Mouse (Mus musculus) hematopoietic stem cell, adult 5-6 weeks (primary cell): ENCODE data around the gene Plcb4. TPM values are rescaled to one million over a fixed set of nuclear protein-coding genes. Genes with fewer than 3 reads are reported as not detected.

Experiments used
- ATAC-seq, 2 experiments: fragments of 125-278 bp in 1 of 2; replicated peaks in 1 of 2; 2 replicates each; pipeline ENCODE4 v1.8.0; 2016 to 2017; ENCODE audit warnings: inconsistent platforms in 2 of 2, mild to moderate bottlenecking in 2 of 2, moderate number of reproducible peaks in 2 of 2, low read depth in 1 of 2, moderate TSS enrichment in 1 of 2; ENCODE audit not compliant: low FRiP score in 2 of 2, poor library complexity in 2 of 2, severe bottlenecking in 2 of 2, insufficient read depth in 1 of 2, low TSS enrichment in 1 of 2
- total RNA-seq: library from RNA; stranded (forward); fragments of 172-1452, 232-1000 nt; gene quantifications from 2 replicates; pipeline ENCODE4 v1.2.3, GENCODE M21; 2017

Gene Plcb4
- total RNA-seq, 1 experiment from 2014 or later, result 38.5 TPM

DNA sequence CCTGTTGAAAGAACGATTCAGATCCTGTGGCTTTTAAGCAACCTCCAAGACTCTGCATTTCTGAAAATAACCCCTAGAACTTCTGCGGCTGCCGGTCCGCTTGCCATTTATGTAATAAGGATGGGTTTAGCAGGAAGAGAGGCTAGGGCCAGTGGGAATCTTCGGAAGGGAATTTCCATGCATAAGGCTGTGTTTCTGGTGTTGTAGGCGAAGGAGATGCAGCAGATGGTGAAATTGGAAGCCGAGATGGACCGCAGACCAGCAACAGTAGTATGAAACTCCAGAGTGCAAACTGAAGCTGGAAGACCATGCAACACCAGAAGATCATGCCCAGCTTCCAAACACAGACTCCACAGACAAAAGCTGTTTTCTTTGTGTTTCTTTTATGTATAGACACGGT, 353.9 kb downstream of the Plcb4 start:
- no peak for ATAC-seq

DNA sequence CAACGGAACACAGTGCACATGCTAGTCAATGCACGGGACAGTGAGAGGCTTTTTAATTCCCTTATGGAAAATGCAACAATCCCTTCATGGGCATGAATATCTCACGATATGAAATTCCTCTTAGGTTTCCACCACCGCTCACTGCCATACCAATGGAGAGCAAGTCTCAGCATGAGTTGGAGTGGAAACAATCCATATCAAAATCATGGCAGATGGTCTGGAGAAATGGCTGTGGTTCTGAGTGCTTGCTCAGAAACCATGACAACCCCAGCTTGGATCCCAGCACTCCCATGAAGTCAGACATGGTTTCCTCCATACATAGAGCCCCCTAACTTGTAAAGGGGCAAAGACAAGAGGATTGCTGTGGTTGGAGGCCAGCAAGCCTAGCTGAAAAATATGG, 389.7 kb downstream of the Plcb4 start:
- no peak for ATAC-seq

DNA sequence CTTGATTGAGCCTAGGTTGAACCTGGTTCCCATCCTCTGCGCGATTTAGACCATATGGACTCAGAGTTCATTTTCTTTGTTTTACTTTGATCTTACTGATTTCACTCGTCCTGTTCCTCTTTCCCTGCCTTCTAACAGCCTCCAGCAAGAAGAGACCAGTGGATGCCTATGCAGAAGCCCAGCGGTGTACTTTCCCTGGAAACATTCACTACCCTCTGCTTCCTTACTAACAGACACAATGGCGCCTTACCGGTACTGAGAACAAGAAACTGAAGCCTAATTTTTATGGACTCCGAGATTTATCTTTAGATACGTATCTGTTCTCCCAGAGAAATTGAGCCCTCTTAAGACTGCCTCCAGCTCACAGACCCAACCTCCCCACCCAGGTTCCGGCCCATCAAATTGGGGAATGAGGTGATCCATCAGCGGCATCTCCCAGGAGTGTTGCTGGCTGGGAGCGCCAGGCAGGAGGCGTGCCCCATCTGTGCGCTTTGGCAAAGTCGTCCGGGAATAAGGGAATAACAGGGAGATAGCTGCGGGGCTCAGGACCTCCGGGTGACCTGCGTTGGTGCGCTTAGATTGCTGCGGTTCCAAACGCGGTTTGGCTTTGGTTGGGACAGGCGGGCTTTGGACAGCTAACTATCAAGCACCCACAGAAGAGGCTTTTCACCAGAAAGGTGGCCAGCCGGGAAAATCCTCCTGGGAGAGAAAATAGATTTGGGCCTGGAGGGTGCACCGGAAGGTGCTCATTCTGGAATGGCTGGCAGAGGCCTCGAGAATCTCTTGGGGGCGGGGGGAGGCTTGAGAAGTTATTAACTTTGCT, 392.2 kb downstream of the Plcb4 start:
- ATAC-seq, result no peak

DNA sequence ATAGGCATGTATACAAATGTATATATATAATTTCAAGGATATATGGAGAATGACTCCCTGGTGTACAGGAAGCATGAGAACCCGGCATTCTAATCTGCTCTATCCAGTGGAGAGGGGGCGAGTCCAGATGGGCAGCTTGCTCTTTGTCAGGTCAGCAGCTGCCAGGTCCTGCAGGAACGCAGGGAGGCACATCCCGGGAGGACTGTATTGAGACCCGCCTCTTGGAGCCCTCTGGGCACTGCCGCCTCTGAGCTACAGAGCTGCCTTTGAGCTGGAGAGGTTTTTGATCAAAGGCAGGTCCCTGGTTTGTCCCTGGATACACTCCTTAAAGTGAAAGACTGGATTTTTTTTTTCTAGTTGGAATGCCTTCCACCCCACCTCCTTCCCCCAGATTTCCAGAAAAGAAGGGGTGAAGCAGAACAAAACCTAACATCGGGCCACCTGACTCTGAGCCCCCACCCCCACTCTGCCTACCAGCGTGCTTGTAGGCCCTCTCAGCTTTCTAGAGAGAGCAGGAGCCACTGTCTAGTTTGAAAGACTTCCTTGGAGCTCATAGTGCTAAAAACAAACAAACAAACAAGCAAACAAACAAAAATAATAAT, 393.0 kb downstream of the Plcb4 start, which contains the start of gene Lamp5:
Gene Lamp5, plus strand, starts transcription at position 552 of the 602 bp plus-strand sequence.
- ATAC-seq, result no peak

DNA sequence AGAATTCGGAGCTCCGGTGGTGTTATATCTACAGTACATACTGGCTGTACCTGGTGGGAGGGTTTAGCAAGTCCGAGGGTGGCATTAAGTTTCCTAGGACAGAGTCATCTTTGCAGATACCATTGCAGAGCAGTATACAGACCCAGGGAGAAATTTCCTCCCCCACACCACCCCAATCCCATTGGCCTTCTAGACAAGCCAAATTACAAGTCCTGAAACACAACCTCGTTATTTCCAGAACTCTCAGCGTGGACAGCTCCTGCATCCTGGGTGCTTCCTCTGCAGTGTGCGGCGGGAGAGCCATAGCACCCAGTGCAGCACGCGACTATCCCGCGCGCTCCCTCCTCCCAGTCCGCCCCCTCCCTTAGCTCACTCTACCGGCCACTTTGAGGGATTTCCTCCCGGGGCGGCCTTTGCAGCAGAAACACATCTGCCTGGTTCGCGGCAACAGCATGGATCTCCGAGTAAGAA, 399.1 kb downstream of the Plcb4 start:
- ATAC-seq, result peak; percentile 32 to 53; a peak in 1 of 4 replicates

DNA sequence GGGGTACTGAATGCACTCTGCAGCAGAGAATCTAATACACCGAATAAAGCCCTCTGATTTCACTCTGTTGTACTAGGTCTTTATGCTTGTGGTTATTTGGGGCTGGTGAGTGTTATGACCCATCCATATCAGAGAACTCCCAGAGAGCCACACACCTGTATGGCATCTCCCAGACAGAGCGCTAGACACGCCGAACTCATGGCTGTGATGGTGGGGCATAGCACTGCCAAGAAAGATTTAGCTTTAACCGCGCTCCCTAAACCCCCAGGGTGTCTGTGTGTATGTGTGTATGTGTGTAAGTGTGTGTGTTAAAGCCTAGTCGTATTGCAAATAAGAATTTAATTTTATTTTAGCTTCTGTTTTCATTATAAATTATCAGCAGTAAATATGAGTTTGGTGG, 399.6 kb downstream of the Plcb4 start:
- no peak for ATAC-seq

DNA sequence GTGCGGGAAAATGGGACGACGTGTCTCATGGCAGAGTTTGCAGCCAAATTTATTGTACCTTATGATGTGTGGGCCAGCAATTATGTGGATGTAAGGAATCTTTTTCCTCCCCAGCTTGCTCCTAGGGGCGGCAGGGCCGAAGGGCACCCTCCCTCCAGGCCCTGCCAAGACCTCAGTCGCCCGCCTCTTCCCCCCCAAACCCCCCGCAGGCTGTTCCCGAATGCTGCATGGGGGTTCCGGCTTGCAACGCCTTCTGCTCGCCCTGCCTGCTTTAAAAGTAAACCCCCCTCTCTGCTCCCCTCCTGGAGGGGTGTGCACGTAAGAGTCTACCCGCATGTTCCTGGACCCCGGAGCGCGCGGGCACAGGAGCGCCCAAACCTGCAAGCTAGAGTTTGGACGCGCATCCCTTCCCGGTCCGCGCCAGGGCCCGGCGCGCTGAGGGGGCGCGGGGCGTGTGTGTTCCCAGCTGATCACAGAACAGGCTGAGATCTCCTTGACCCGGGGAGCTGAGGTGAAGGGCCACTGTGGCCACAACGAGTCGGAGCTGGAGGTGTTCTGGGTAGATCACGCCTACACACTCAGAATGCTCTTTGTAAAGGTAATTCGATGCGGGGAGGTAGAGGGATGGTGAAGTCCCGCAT, 400.3 kb downstream of the Plcb4 start:
- ATAC-seq, result peak in 1 of 2 experiments; percentile 32; a peak in 2 of 4 replicates
